Mouse (Mus musculus) liver, embryonic 13.5 days (tissue): Measurements from ENCODE around the gene Arfgap3. TPM values are rescaled to one million over a fixed set of nuclear protein-coding genes. Genes with fewer than 3 reads are reported as not detected.
"Not testable (repeated sequence)": the region's sequence is repeated elsewhere in the genome, so short reads cannot be mapped to it uniquely, and the experiment has no call there.

Source experiments
- ATAC-seq: fragments of 200-750 bp; cut with Nextera tagmentation; 2 replicates; pipeline ENCODE4 v1.8.0; 2017; ENCODE audit warnings: low read depth, mild to moderate bottlenecking, moderate number of reproducible peaks, moderate library complexity
- DNase-seq: peaks from one replicate; pipeline ENCODE4 v3.0.0; 2022
- H3K27ac ChIP-seq: fragments of 300-500 bp; sonication (generic); 2 replicates; pipeline ENCODE4 v1.5.1; 2015; ENCODE audit warnings: moderate library complexity, mild to moderate bottlenecking, inconsistent platforms
- H3K27me3 ChIP-seq: fragments of 300-500 bp; sonication (generic); 2 replicates; pipeline ENCODE4 v1.6.1; 2015; ENCODE audit warnings: mild to moderate bottlenecking, inconsistent platforms
- H3K36me3 ChIP-seq: fragments of 300-500 bp; sonication (generic); 2 replicates; pipeline ENCODE4 v1.6.1; 2015; ENCODE audit warnings: mild to moderate bottlenecking, inconsistent platforms
- H3K4me1 ChIP-seq: fragments of 300-500 bp; sonication (generic); replicated peaks from 2 replicates; pipeline ENCODE4 v1.6.1; 2015; ENCODE audit warnings: inconsistent platforms
- H3K4me2 ChIP-seq: fragments of 300-500 bp; sonication (generic); 2 replicates; pipeline ENCODE4 v1.6.1; 2015; ENCODE audit warnings: inconsistent platforms, mild to moderate bottlenecking, moderate library complexity
- H3K4me3 ChIP-seq: fragments of 300-500 bp; sonication (generic); replicated peaks from 2 replicates; pipeline ENCODE4 v1.5.1; 2015; ENCODE audit warnings: mild to moderate bottlenecking, inconsistent platforms
- H3K9ac ChIP-seq: fragments of 300-500 bp; sonication (generic); 2 replicates; pipeline ENCODE4 v1.6.1; 2015; ENCODE audit warnings: mild to moderate bottlenecking, inconsistent platforms
- H3K9me3 ChIP-seq: fragments of 300-500 bp; sonication (generic); replicated peaks from 2 replicates; pipeline ENCODE4 v1.6.1; 2016; ENCODE audit warnings: inconsistent platforms
- WGBS: fragments of 180-500 bp; shearing (Covaris S2); methylation state at CpG from one replicate; pipeline ENCODE4 v1.1.7; 2015; ENCODE audit not compliant: insufficient replicate concordance; 5-methylcytosine and 5-hydroxymethylcytosine counted together
- polyA plus RNA-seq: library from polyadenylated mRNA; unstranded; fragments of >200 nt; fragmentation: Nextera tagmentation; extraction: Ambion mirVana; gene quantifications from 2 replicates; pipeline ENCODE4 v1.2.1, GENCODE M21; 2015

Arfgap3 gene
- polyA plus RNA-seq, 1 experiment from 2014 or later = 15.2 TPM

GRCm38 (mm10) chr15:83293706-83294645 lies 56.1 kb downstream of the Arfgap3 start:
- WGBS = 71% methylated on average over 8 of the region's 8 CpGs
- H3K27me3 ChIP-seq = no peaks in the 10 kb centered on the region
- H3K27ac ChIP-seq = no peak overlapping the region
- no peak overlapping the region for H3K9ac ChIP-seq
- no peaks in the 10 kb centered on the region for H3K9me3 ChIP-seq
- H3K4me1 ChIP-seq = peaks cover 9% of the 10 kb centered on the region; the same call in 1 of the 2 replicates
- ATAC-seq = no peak
- H3K4me3 ChIP-seq = no peak overlapping the region
- DNase-seq = no peak
- no peaks in the 10 kb centered on the region for H3K36me3 ChIP-seq
- no peak overlapping the region for H3K4me2 ChIP-seq

- Histone ChIP-seq H3K9me3 (no peaks in the 10 kb centered on the region), H3K9ac (no peak overlapping the region), H3K4me1 (peaks cover 9% of the 10 kb centered on the region; the same call in 1 of the 2 replicates), H3K27me3 (no peaks in the 10 kb centered on the region), H3K4me3 (no peak overlapping the region), H3K36me3 (no peaks in the 10 kb centered on the region), H3K27ac (peak overlapping the region; percentile 36), H3K4me2 (no peak overlapping the region)
- WGBS = 64% methylated on average over 6 of the region's 6 CpGs
- peak; percentile 41; the same call in 1 of the 2 replicates for ATAC-seq
- no peak for DNase-seq
Measured at GRCm38 (mm10) chr15:83293144-83293543, 56.9 kb downstream of the Arfgap3 start.

GRCm38 (mm10) chr15:83292261-83293056 lies 57.6 kb downstream of the Arfgap3 start:
- Histone ChIP-seq H3K9me3 (no peaks in the 10 kb centered on the region), H3K9ac (no peak overlapping the region), H3K27me3 (no peaks in the 10 kb centered on the region), H3K4me1 (peaks cover 9% of the 10 kb centered on the region; the same call in 1 of the 2 replicates), H3K4me2 (no peak overlapping the region), H3K27ac (peak overlapping the region; percentile 36), H3K4me3 (no peak overlapping the region), H3K36me3 (no peaks in the 10 kb centered on the region)
- ATAC-seq (no peak), DNase-seq (no peak)
- WGBS = 72% methylated on average over 13 of the region's 13 CpGs

- Histone ChIP-seq H3K9ac (no peak overlapping the region), H3K27ac (no peak overlapping the region), H3K4me2 (no peak overlapping the region), H3K9me3 (no peaks in the 10 kb centered on the region), H3K4me3 (no peak overlapping the region), H3K27me3 (no peaks in the 10 kb centered on the region), H3K36me3 (no peaks in the 10 kb centered on the region), H3K4me1 (peaks cover 9% of the 10 kb centered on the region; the same call in 1 of the 2 replicates)
- 66% methylated on average over 2 of the region's 2 CpGs for whole genome bisulfite sequencing
- DNase-seq (no peak), ATAC-seq (no peak)
Measured at GRCm38 (mm10) chr15:83290899-83291298, 59.1 kb downstream of the Arfgap3 start.

- no peak overlapping the region for H3K9ac ChIP-seq
- DNase-seq (no peak), ATAC-seq (no peak)
- no peaks in the 10 kb centered on the region for H3K36me3 ChIP-seq
- no peak overlapping the region for H3K4me2 ChIP-seq
- 0 out of 2 replicates have a peak, but pooled peaks cover 2% of the 10 kb centered on the region for H3K27me3 ChIP-seq
- no peaks in the 10 kb centered on the region for H3K4me1 ChIP-seq
- no peak overlapping the region for H3K27ac ChIP-seq
- no peak overlapping the region for H3K4me3 ChIP-seq
- 64% methylated on average over 8 of the region's 8 CpGs for WGBS
- no peaks in the 10 kb centered on the region for H3K9me3 ChIP-seq
Measured at GRCm38 (mm10) chr15:83284828-83285227, 65.2 kb downstream of the Arfgap3 start.

- Histone ChIP-seq H3K27me3 (0 out of 2 replicates have a peak, but pooled peaks cover 2% of the 10 kb centered on the region), H3K27ac (no peak overlapping the region), H3K9me3 (no peaks in the 10 kb centered on the region), H3K4me3 (no peak overlapping the region), H3K4me1 (no peaks in the 10 kb centered on the region), H3K36me3 (no peaks in the 10 kb centered on the region), H3K9ac (no peak overlapping the region), H3K4me2 (no peak overlapping the region)
- ATAC-seq = no peak
- 52% methylated on average over 5 of the region's 5 CpGs for WGBS
- no peak for DNase-seq
Measured at GRCm38 (mm10) chr15:83282397-83282796, 67.7 kb downstream of the Arfgap3 start.

GRCm38 (mm10) chr15:83281303-83281702 lies 68.7 kb downstream of the Arfgap3 start:
- Histone ChIP-seq H3K4me1 (no peaks in the 10 kb centered on the region), H3K36me3 (no peaks in the 10 kb centered on the region), H3K9ac (no peak overlapping the region), H3K27ac (no peak overlapping the region), H3K27me3 (0 out of 2 replicates have a peak, but pooled peaks cover 2% of the 10 kb centered on the region), H3K4me2 (no peak overlapping the region), H3K4me3 (no peak overlapping the region), H3K9me3 (no peaks in the 10 kb centered on the region)
- ATAC-seq (no peak), DNase-seq (no peak)
- WGBS = 66% methylated on average over 11 of the region's 11 CpGs

GRCm38 (mm10) chr15:83278579-83278978 lies 71.5 kb downstream of the Arfgap3 start:
- H3K27me3 ChIP-seq = 0 out of 2 replicates have a peak, but pooled peaks cover 2% of the 10 kb centered on the region
- H3K4me1 ChIP-seq = no peaks in the 10 kb centered on the region
- H3K9me3 ChIP-seq = no peaks in the 10 kb centered on the region
- ATAC-seq (no peak), DNase-seq (peak; percentile 34)
- H3K9ac ChIP-seq = no peak overlapping the region
- WGBS = 67% methylated on average over 5 of the region's 5 CpGs
- no peaks in the 10 kb centered on the region for H3K36me3 ChIP-seq
- H3K4me2 ChIP-seq = no peak overlapping the region
- no peak overlapping the region for H3K27ac ChIP-seq
- no peak overlapping the region for H3K4me3 ChIP-seq

GRCm38 (mm10) chr15:83277451-83277850 lies 72.6 kb downstream of the Arfgap3 start:
- Histone ChIP-seq H3K4me1 (no peaks in the 10 kb centered on the region), H3K27me3 (0 out of 2 replicates have a peak, but pooled peaks cover 2% of the 10 kb centered on the region), H3K36me3 (no peaks in the 10 kb centered on the region), H3K9me3 (no peaks in the 10 kb centered on the region), H3K4me2 (no peak overlapping the region), H3K4me3 (no peak overlapping the region), H3K27ac (no peak overlapping the region), H3K9ac (no peak overlapping the region)
- DNase-seq = no peak
- WGBS = 56% methylated on average over 4 of the region's 4 CpGs
- ATAC-seq = no peak

- not testable (repeated sequence) for H3K36me3 ChIP-seq, H3K4me1 ChIP-seq, H3K27me3 ChIP-seq, DNase-seq, H3K4me2 ChIP-seq, H3K27ac ChIP-seq, ATAC-seq, H3K9me3 ChIP-seq, H3K4me3 ChIP-seq, H3K9ac ChIP-seq
Measured at GRCm38 (mm10) chr15:83274237-83274636, 75.8 kb downstream of the Arfgap3 start.

GRCm38 (mm10) chr15:83273017-83273416 lies 77.0 kb downstream of the Arfgap3 start:
- 0 out of 2 replicates have a peak, but pooled peaks cover 4% of the 10 kb centered on the region for H3K4me1 ChIP-seq
- no peak for ATAC-seq

More at GRCm38 (mm10) chr15:83273017-83273416, 77.0 kb downstream of the Arfgap3 start:
- Histone ChIP-seq H3K9ac (no peak overlapping the region), H3K36me3 (no peaks in the 10 kb centered on the region), H3K9me3 (no peaks in the 10 kb centered on the region), H3K4me2 (no peak overlapping the region), H3K27ac (no peak overlapping the region), H3K4me3 (no peak overlapping the region), H3K27me3 (no peaks in the 10 kb centered on the region)
- DNase-seq = no peak
- 73% methylated on average over 2 of the region's 2 CpGs for WGBS
